Mouse (Mus musculus) monocyte, adult 59 days (primary cell): ENCODE measurements around the gene Trnt1. TPM values are rescaled to one million over a fixed set of nuclear protein-coding genes. Genes with fewer than 3 reads are reported as not detected.

ENCODE experiments used
- total RNA-seq, 2 experiments: library from RNA; stranded (reverse); gene quantifications; one replicate each; pipeline ENCODE4 v1.2.4; 2023

Trnt1 gene
- total RNA-seq, result 10 to 100 TPM; 44.5 to 47.7 TPM

DNA sequence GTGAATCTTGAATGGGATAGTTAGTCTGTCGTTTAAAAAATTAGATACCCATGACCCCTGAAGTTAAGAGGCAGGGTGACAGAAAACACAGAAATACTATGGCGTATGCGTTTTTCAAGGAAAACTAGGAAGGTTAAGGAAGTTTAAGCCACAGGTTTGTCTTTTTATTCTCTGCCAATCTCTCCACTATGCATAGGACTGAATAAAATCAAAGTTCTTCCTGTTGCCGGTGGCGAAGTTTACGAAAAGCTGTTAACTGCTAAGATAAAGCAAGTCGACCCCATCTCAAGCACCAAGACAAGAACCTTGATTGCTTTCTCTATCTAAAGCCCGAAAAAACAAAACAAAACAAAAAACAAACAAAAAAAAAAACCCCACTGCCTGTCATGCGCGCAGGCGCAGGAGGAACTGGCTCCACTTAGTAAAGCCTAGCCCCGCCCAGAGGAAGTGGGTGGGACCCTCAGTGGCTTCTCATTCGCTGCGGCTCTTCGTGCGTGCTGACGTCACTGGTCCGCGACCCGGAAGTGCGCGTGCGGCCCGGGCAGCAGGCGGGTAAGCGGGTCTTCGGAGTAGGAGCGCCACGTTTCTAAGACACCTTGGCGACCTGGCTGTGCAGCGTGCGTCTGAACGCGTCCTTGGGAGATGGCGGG lies at the start of gene Trnt1:
Gene Trnt1 (plus strand): TSS at position 481 of the 650 bp plus-strand sequence.

GRCm38 (mm10) chr6:106748887-106749388 lies 20.0 kb upstream of the Trnt1 start, which contains the start of gene Il5ra:
TSS of gene Il5ra (minus strand) at chr6:106749037.

GRCm38 (mm10) chr6:106799333-106800226 lies 30.7 kb downstream of the Trnt1 start, which contains the start of gene Crbn:
TSS of gene Crbn (minus strand) at chr6:106800077.

Other genes with a start within 250 kb of the Trnt1 start
- gene Il5ra, start 20.1 kb upstream of the Trnt1 start, total RNA-seq, result under 1 TPM in 1 of 2 experiments, not detected in 1; 0.27 TPM
- gene Crbn, start 31.0 kb downstream of the Trnt1 start, total RNA-seq, result 10 to 100 TPM; 37.1 to 38.3 TPM